Mouse (Mus musculus) common myeloid progenitor, adult 5-6 weeks (primary cell): ENCODE results near the gene Arid1b. TPM values are rescaled to one million over a fixed set of nuclear protein-coding genes. Genes with fewer than 3 reads are reported as not detected.

Source experiments
- ATAC-seq: replicated peaks from 2 replicates; pipeline ENCODE4 v1.8.0; 2016; ENCODE audit warnings: low read depth, mild to moderate bottlenecking, moderate TSS enrichment, inconsistent platforms; ENCODE audit not compliant: poor library complexity, severe bottlenecking
- total RNA-seq: library from RNA; stranded (forward); fragments of 200-1000, 187-1606 nt; gene quantifications from 2 replicates; pipeline ENCODE4 v1.2.3, GENCODE M21; 2017

The Arid1b gene
- total RNA-seq, 1 experiment from 2014 or later = 48.6 TPM

- no peak for ATAC-seq
Observed at GRCm38 (mm10) chr17:5200638-5201037, 206.5 kb downstream of the Arid1b start.

- peak; percentile 67 for ATAC-seq
Observed at GRCm38 (mm10) chr17:5201859-5202598, 207.9 kb downstream of the Arid1b start.

- ATAC-seq = no peak
Observed at GRCm38 (mm10) chr17:5202756-5203155, 208.6 kb downstream of the Arid1b start.

- ATAC-seq = no peak
Observed at GRCm38 (mm10) chr17:5203346-5204102, 209.4 kb downstream of the Arid1b start.

- no peak for ATAC-seq
Observed at GRCm38 (mm10) chr17:5204103-5204665, 210.1 kb downstream of the Arid1b start.

GRCm38 (mm10) chr17:5205163-5205581 lies 211.0 kb downstream of the Arid1b start:
- ATAC-seq = no peak

GRCm38 (mm10) chr17:5206731-5207130 lies 212.6 kb downstream of the Arid1b start:
- peak; percentile 58 for ATAC-seq

GRCm38 (mm10) chr17:5207881-5208280 lies 213.7 kb downstream of the Arid1b start:
- ATAC-seq = no peak

GRCm38 (mm10) chr17:5208362-5208761 lies 214.2 kb downstream of the Arid1b start:
- ATAC-seq = peak; percentile 30; the same call in 1 of the 2 replicates

GRCm38 (mm10) chr17:5209076-5209475 lies 214.9 kb downstream of the Arid1b start:
- ATAC-seq = no peak

- ATAC-seq = no peak
Observed at GRCm38 (mm10) chr17:5210101-5210727, 216.1 kb downstream of the Arid1b start.

GRCm38 (mm10) chr17:5210891-5211290 lies 216.8 kb downstream of the Arid1b start:
- ATAC-seq = peak; percentile 65

- ATAC-seq = no peak
Observed at GRCm38 (mm10) chr17:5212166-5212565, 218.0 kb downstream of the Arid1b start.

GRCm38 (mm10) chr17:5213441-5213840 lies 219.3 kb downstream of the Arid1b start:
- no peak for ATAC-seq

GRCm38 (mm10) chr17:5215352-5215751 lies 221.2 kb downstream of the Arid1b start:
- ATAC-seq = no peak

GRCm38 (mm10) chr17:5216965-5217546 lies 222.9 kb downstream of the Arid1b start:
- ATAC-seq = no peak

- peak; percentile 54 for ATAC-seq
Observed at GRCm38 (mm10) chr17:5217852-5218845, 224.0 kb downstream of the Arid1b start.

- ATAC-seq = no peak
Observed at GRCm38 (mm10) chr17:5218955-5219557, 224.9 kb downstream of the Arid1b start.

- no peak for ATAC-seq
Observed at GRCm38 (mm10) chr17:5221041-5221440, 226.9 kb downstream of the Arid1b start.
